14 mouse cellular contexts compared by ENCODE assay signal in the genomic region with DNA sequence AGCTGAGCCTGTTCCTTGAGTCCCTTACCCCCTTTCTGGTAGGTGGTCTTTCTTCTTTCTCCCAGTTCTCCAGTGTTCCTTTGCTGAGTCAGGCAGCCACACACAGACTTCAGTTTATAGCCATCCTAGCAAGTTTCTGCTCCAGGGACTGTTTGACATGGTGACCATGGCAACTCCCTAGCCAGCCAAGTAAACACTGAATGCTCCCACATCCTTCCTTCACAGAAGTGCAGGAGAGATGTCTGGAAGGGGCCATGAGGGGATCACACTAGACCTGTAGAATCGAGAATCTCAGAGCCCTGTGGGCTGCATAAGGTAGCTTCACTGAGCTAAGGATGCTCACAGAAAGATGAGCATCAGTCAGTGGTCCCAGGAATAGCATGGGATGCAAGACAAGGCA. TPM values are rescaled to one million over a fixed set of nuclear protein-coding genes. Genes with fewer than 3 reads are reported as not detected.
DNase-seq lines count a peak whose midpoint lies in the region; TF ChIP-seq lines count a peak whose summit lies in the region.
"Had no signal": no experiment of that assay in that cellular context is flagged by ENCODE, and none has a peak within 500 bp of the region (broad histone marks: within the 10 kb centered on the region; RNA-seq: fewer than 3 reads in every experiment).

No protein-coding gene starts in this region.

- TF ChIP-seq CTCF in layer of hippocampus, adult 2 months (conservative IDR thresholded peaks at IDR 0.05), result no peak

- DNase-seq in heart, adult 18-20 months, result peak; percentile 20 to 24
- DNase-seq in heart, adult 9 months (ENCODE audit: low spot score in 2 of 2), result no peak
- DNase-seq in layer of hippocampus, adult 2 months (ENCODE audit: low spot score in 2 of 2), result no peak
- no peak for DNase-seq in layer of hippocampus, postnatal 36 days
- DNase-seq in right cerebral cortex, adult 18-20 months, result peak; percentile 18
- DNase-seq in right cerebral cortex, postnatal 25 days, result no peak
- peak; percentile 23 for DNase-seq in lung, postnatal 36 days
- DNase-seq in embryo, embryonic 11 days, result no peak
- DNase-seq: adrenal gland, adult 2 months; gastrocnemius, postnatal 10 days; thymus, postnatal 25 days had no signal

- H3K27ac ChIP-seq in layer of hippocampus, adult 2 months, result peak overlapping the region; percentile 80; the same call in 1 of the 2 replicates
- H3K27ac ChIP-seq: neural tube, embryonic 12.5 days had no signal

- no peak overlapping the region for H3K4me3 ChIP-seq in layer of hippocampus, adult 2 months
- H3K4me3 ChIP-seq: erythroblast, embryonic 14.5 days; neural tube, embryonic 12.5 days had no signal

RNA-seq across cellular contexts. Expression of gene Galnt18, which starts 33.3 kb away (rescaled TPM):
- total RNA-seq in heart, adult 18-20 months (2021), result 10 to 100 TPM; 11.2 to 12.5 TPM
- total RNA-seq in layer of hippocampus, adult 2 months (2021), result 10 to 100 TPM; 55.7 to 62.1 TPM
- total RNA-seq in layer of hippocampus, postnatal 36 days (2021), result 10 to 100 TPM; 53.8 to 55.0 TPM
- total RNA-seq: common myeloid progenitor, adult 5-6 weeks had no signal

Comparison
In these comparisons a context has a peak if more than half of its experiments do, and no peak if none do; other contexts are left out.
1. DNase-seq: peak in heart, adult 18-20 months (2 of 2), right cerebral cortex, adult 18-20 months (single experiment) and lung, postnatal 36 days (single experiment); none in heart, adult 9 months (0 of 2), layer of hippocampus, adult 2 months (0 of 2), layer of hippocampus, postnatal 36 days (0 of 2), right cerebral cortex, postnatal 25 days (single experiment) and embryo, embryonic 11 days (single experiment).
2. RNA of gene Galnt18, which starts 33.3 kb away (total RNA-seq): 55.7 to 62.1 TPM in layer of hippocampus, adult 2 months and 53.8 to 55.0 TPM in layer of hippocampus, postnatal 36 days; 11.2 to 12.5 TPM in heart, adult 18-20 months; every median in the first group is over 4 times any median in the second.